Mouse (Mus musculus): ENCODE results near the gene Adgra3. TPM values are rescaled to one million over a fixed set of nuclear protein-coding genes. Genes with fewer than 3 reads are reported as not detected.

The Adgra3 gene
- polyA plus RNA-seq, 1 experiment from 2014 or later = 2.9 TPM

- H3K4me2 ChIP-seq = no peak overlapping the region
- no peaks in the 10 kb centered on the region for H3K27me3 ChIP-seq
- no peaks in the 10 kb centered on the region for H3K9me3 ChIP-seq (replicated peaks)
- 62% methylated on average over 2 of the region's 2 CpGs for WGBS (ENCODE audit: insufficient replicate concordance)
- ATAC-seq (ENCODE audit: insufficient read depth) = no peak
- peaks cover 15% of the 10 kb centered on the region for H3K4me1 ChIP-seq (replicated peaks)
- H3K27ac ChIP-seq (replicated peaks) = no peak overlapping the region
- H3K4me3 ChIP-seq (replicated peaks) = no peak overlapping the region
- H3K9ac ChIP-seq = no peak overlapping the region
- no peaks in the 10 kb centered on the region for H3K36me3 ChIP-seq (replicated peaks)
Observed at GRCm38 (mm10) chr5:50031763-50032272, 27.0 kb downstream of the Adgra3 start.

GRCm38 (mm10) chr5:50031288-50031687, 27.5 kb downstream of the Adgra3 start:
- 82% methylated on average over 6 of the region's 6 CpGs for WGBS (ENCODE audit: insufficient replicate concordance)

GRCm38 (mm10) chr5:50029662-50030061, 29.1 kb downstream of the Adgra3 start:
- H3K9me3 ChIP-seq (replicated peaks) = no peaks in the 10 kb centered on the region
- H3K36me3 ChIP-seq (replicated peaks) = no peaks in the 10 kb centered on the region
- 67% methylated on average over 6 of the region's 6 CpGs for WGBS (ENCODE audit: insufficient replicate concordance)
- H3K4me3 ChIP-seq (replicated peaks) = no peak overlapping the region
- no peaks in the 10 kb centered on the region for H3K27me3 ChIP-seq
- no peak overlapping the region for H3K4me2 ChIP-seq
- no peak for ATAC-seq (ENCODE audit: insufficient read depth)
- H3K27ac ChIP-seq (replicated peaks) = no peak overlapping the region
- no peak overlapping the region for H3K9ac ChIP-seq
- peaks cover 24% of the 10 kb centered on the region for H3K4me1 ChIP-seq (replicated peaks)

More at GRCm38 (mm10) chr5:50031288-50031687, 27.5 kb downstream of the Adgra3 start:
- Histone ChIP-seq H3K9me3 (replicated peaks) (no peaks in the 10 kb centered on the region), H3K4me3 (replicated peaks) (no peak overlapping the region), H3K27ac (replicated peaks) (no peak overlapping the region), H3K36me3 (replicated peaks) (no peaks in the 10 kb centered on the region), H3K4me2 (no peak overlapping the region), H3K27me3 (no peaks in the 10 kb centered on the region), H3K4me1 (replicated peaks) (peaks cover 20% of the 10 kb centered on the region), H3K9ac (no peak overlapping the region)
- ATAC-seq (ENCODE audit: insufficient read depth) = no peak

DNA sequence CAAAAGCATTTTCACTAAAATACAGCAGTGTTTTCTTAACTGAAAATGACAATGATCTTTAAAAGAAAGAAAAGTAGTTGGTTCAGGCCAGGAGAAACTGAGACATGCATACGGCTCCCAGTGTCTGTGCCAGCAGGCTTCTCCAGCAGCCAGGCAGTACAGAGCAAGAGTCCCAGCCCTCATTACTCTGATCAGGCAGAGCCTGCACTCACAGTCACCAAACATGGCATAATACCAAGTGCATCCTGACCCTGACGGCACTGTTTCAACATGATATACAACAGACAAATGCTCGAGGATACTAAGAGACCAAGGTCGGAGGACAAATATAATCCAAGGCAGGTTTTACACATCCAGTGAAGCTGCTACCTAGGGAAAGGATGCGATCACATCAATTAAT, 31.2 kb downstream of the Adgra3 start:
- Histone ChIP-seq H3K4me2 (no peak overlapping the region), H3K9me3 (replicated peaks) (no peaks in the 10 kb centered on the region), H3K27me3 (no peaks in the 10 kb centered on the region), H3K36me3 (replicated peaks) (peaks cover 3% of the 10 kb centered on the region; the same call in 1 of the 2 replicates), H3K4me3 (replicated peaks) (no peak overlapping the region), H3K27ac (replicated peaks) (no peak overlapping the region), H3K4me1 (replicated peaks) (peaks cover 28% of the 10 kb centered on the region), H3K9ac (no peak overlapping the region)
- ATAC-seq (ENCODE audit: insufficient read depth) = no peak
- 56% methylated on average over 5 of the region's 5 CpGs for WGBS (ENCODE audit: insufficient replicate concordance)

DNA sequence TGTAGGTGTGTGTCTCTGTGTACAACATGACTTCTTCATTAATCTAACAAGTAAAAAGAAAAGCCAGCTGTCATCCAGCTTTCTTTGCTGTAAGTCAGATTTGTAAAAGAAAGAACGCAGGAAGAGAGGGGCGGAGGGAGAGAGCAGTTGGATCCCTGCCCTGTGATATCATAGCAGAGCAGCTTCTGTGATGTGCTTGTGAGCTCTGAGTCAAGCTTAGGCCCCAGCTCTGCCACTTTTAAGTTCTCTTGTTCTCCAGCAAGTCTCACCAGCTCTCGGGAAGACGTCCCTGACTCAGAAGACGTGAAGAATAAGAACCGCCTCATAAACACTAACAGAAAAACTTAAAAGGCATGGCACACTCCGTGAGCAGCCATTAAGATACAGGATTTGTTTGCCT, 31.8 kb downstream of the Adgra3 start:
- no peak overlapping the region for H3K9ac ChIP-seq
- ATAC-seq (ENCODE audit: insufficient read depth) = no peak
- WGBS (ENCODE audit: insufficient replicate concordance) = 49% methylated on average over 7 of the region's 7 CpGs
- no peak overlapping the region for H3K27ac ChIP-seq (replicated peaks)
- no peak overlapping the region for H3K4me2 ChIP-seq
- H3K4me3 ChIP-seq (replicated peaks) = no peak overlapping the region
- H3K36me3 ChIP-seq (replicated peaks) = peaks cover 4% of the 10 kb centered on the region; the same call in 1 of the 2 replicates
- H3K4me1 ChIP-seq (replicated peaks) = peaks cover 26% of the 10 kb centered on the region
- H3K9me3 ChIP-seq (replicated peaks) = no peaks in the 10 kb centered on the region
- H3K27me3 ChIP-seq = no peaks in the 10 kb centered on the region

GRCm38 (mm10) chr5:50026148-50026547, 32.7 kb downstream of the Adgra3 start:
- Histone ChIP-seq H3K27ac (replicated peaks) (no peak overlapping the region), H3K9me3 (replicated peaks) (no peaks in the 10 kb centered on the region), H3K4me2 (no peak overlapping the region), H3K36me3 (replicated peaks) (peaks cover 4% of the 10 kb centered on the region; the same call in 1 of the 2 replicates), H3K27me3 (no peaks in the 10 kb centered on the region), H3K4me1 (replicated peaks) (peaks cover 25% of the 10 kb centered on the region), H3K4me3 (replicated peaks) (no peak overlapping the region), H3K9ac (no peak overlapping the region)
- WGBS (ENCODE audit: insufficient replicate concordance) = 29% methylated on average over 3 of the region's 3 CpGs
- ATAC-seq (ENCODE audit: insufficient read depth) = no peak

- Histone ChIP-seq H3K4me3 (replicated peaks) (no peak overlapping the region), H3K9ac (no peak overlapping the region), H3K4me2 (no peak overlapping the region), H3K4me1 (replicated peaks) (peaks cover 25% of the 10 kb centered on the region), H3K36me3 (replicated peaks) (peaks cover 4% of the 10 kb centered on the region; the same call in 1 of the 2 replicates), H3K27me3 (no peaks in the 10 kb centered on the region), H3K27ac (replicated peaks) (no peak overlapping the region), H3K9me3 (replicated peaks) (no peaks in the 10 kb centered on the region)
- WGBS (ENCODE audit: insufficient replicate concordance) = 43% methylated on average over 6 of the region's 6 CpGs
- ATAC-seq (ENCODE audit: insufficient read depth) = peak; percentile 63
Observed at GRCm38 (mm10) chr5:50024097-50024496, 34.7 kb downstream of the Adgra3 start.

DNA sequence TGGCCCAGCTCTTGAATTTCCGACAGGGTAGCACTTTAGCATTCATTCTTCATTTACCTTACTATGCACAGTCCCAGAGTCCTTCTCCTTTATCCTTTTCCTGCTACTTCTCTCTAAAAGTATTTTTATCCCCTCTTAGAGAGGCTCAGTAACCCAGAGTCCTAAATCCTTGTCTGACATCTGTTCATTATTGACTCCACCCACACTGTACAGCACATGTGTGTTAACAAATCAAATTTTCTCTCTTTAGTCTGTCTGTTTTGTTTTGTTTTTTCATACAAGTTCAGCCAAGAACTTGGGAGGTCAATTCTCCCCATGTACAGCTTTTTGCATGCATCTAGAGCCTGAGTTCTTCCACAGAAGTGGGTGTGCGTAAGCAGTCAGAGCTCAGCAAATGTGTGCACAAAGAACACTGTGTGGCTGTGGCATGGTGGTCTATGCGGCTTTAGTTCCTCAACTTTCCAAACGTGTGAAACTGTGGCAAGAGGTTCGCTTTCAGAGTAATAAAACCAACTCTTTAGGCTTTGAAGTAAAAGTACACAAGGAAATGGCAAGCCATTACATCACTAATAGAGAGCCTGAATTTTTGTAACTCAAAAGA, 42.7 kb downstream of the Adgra3 start:
- ATAC-seq (ENCODE audit: insufficient read depth) = no peak
- no peaks in the 10 kb centered on the region for H3K27me3 ChIP-seq
- H3K36me3 ChIP-seq (replicated peaks) = no peaks in the 10 kb centered on the region
- no peak overlapping the region for H3K27ac ChIP-seq (replicated peaks)
- H3K9ac ChIP-seq = no peak overlapping the region
- H3K4me3 ChIP-seq (replicated peaks) = no peak overlapping the region
- H3K4me2 ChIP-seq = no peak overlapping the region
- 63% methylated on average over 5 of the region's 5 CpGs for WGBS (ENCODE audit: insufficient replicate concordance)
- peaks cover 22% of the 10 kb centered on the region for H3K4me1 ChIP-seq (replicated peaks)
- no peaks in the 10 kb centered on the region for H3K9me3 ChIP-seq (replicated peaks)

DNA sequence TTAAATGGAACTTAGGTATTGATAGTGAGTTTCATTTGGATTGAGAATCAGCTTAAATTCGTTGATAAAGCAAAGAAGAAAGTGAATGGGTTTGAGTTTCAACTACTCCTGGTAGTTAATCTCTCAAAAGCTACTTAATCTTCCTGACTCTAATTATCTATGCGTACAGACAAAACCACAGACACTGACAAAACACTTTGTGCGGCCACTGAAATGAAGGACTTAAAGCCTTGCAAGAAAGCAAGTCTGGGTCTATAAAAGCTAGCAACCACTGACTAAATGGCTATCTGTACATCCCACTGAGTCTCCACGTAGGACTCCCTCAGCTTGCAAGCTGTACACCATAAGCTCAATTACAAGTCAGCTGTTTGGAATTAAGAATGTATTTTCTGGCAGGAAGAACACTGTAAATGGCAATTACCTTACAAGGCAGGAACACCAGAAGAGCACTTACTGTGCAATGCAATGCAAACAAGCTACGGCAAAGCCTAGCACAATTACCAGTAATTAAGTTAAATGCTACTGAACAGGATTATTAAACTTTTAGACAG, 43.6 kb downstream of the Adgra3 start:
- Histone ChIP-seq H3K4me2 (peak overlapping the region; percentile 23), H3K27me3 (no peaks in the 10 kb centered on the region), H3K4me1 (replicated peaks) (peaks cover 22% of the 10 kb centered on the region), H3K36me3 (replicated peaks) (no peaks in the 10 kb centered on the region), H3K27ac (replicated peaks) (no peak overlapping the region), H3K9me3 (replicated peaks) (no peaks in the 10 kb centered on the region), H3K4me3 (replicated peaks) (no peak overlapping the region), H3K9ac (no peak overlapping the region)
- 25% methylated on average over 5 of the region's 5 CpGs for WGBS (ENCODE audit: insufficient replicate concordance)
- ATAC-seq (ENCODE audit: insufficient read depth) = peak; percentile 51; the same call in 1 of the 2 replicates

DNA sequence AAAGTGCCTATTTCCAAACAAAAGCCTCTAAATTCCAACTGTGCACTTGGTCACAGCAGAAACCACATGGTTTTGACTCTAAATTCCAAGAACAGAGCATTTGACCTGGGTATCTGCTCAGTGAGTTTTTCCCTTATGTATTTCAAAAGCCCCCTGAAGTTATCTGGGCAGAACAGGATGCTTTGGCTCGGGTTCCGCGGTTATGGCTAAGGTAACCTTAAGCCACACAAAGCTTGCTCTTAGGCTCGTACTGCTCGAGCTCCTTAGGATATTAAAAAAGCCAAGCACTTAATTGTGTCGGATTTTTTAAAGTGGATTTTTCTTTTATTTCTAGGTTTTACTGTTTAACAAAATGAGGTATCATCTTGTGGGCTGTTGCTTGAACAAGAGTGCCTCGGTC, 44.1 kb downstream of the Adgra3 start:
- no peaks in the 10 kb centered on the region for H3K27me3 ChIP-seq
- H3K9me3 ChIP-seq (replicated peaks) = no peaks in the 10 kb centered on the region
- H3K9ac ChIP-seq = no peak overlapping the region
- WGBS (ENCODE audit: insufficient replicate concordance) = 21% methylated on average over 7 of the region's 7 CpGs
- H3K4me1 ChIP-seq (replicated peaks) = peaks cover 22% of the 10 kb centered on the region
- ATAC-seq (ENCODE audit: insufficient read depth) = peak; percentile 47; the same call in 1 of the 2 replicates
- H3K4me3 ChIP-seq (replicated peaks) = no peak overlapping the region
- no peaks in the 10 kb centered on the region for H3K36me3 ChIP-seq (replicated peaks)
- no peak overlapping the region for H3K27ac ChIP-seq (replicated peaks)
- H3K4me2 ChIP-seq = peak overlapping the region; percentile 23

GRCm38 (mm10) chr5:50013965-50014364, 44.8 kb downstream of the Adgra3 start:
- no peaks in the 10 kb centered on the region for H3K27me3 ChIP-seq
- no peak overlapping the region for H3K27ac ChIP-seq (replicated peaks)
- no peaks in the 10 kb centered on the region for H3K9me3 ChIP-seq (replicated peaks)
- no peak overlapping the region for H3K4me3 ChIP-seq (replicated peaks)
- H3K36me3 ChIP-seq (replicated peaks) = no peaks in the 10 kb centered on the region
- WGBS (ENCODE audit: insufficient replicate concordance) = 56% methylated on average over 4 of the region's 4 CpGs
- H3K9ac ChIP-seq = no peak overlapping the region
- no peak overlapping the region for H3K4me2 ChIP-seq
- peaks cover 22% of the 10 kb centered on the region for H3K4me1 ChIP-seq (replicated peaks)
- ATAC-seq (ENCODE audit: insufficient read depth) = no peak

Data from liver, embryonic 15.5 days (tissue).